Mouse (Mus musculus) intestine, postnatal 0 days (tissue): ENCODE measurements around the gene Ccdc60. TPM values are rescaled to one million over a fixed set of nuclear protein-coding genes. Genes with fewer than 3 reads are reported as not detected.

Source experiments
- ATAC-seq: fragments of 200-750 bp; cut with Nextera tagmentation; 2 replicates; pipeline ENCODE4 v1.8.0; 2017; ENCODE audit warnings: mild to moderate bottlenecking, moderate TSS enrichment, moderate library complexity
- H3K27ac ChIP-seq: fragments of 300-500 bp; sonication (generic); 2 replicates; pipeline ENCODE4 v1.5.1; 2014; ENCODE audit warnings: mild to moderate bottlenecking, low read depth, low read length, moderate library complexity
- H3K27me3 ChIP-seq: fragments of 300-500 bp; sonication (generic); replicated peaks from 2 replicates; pipeline ENCODE4 v1.6.1; 2014; ENCODE audit warnings: low read length, mixed read lengths; ENCODE audit not compliant: control insufficient read depth, insufficient read depth
- H3K36me3 ChIP-seq: fragments of 300-500 bp; sonication (generic); 2 replicates; pipeline ENCODE4 v1.6.1; 2014; ENCODE audit warnings: mild to moderate bottlenecking, moderate library complexity; ENCODE audit not compliant: control insufficient read depth, insufficient read depth
- H3K4me1 ChIP-seq: fragments of 300-500 bp; sonication (generic); replicated peaks from 2 replicates; pipeline ENCODE4 v1.6.1; 2014; ENCODE audit warnings: antibody characterized with exemption, low read length, mixed read lengths; ENCODE audit not compliant: control insufficient read depth, insufficient read depth
- H3K4me2 ChIP-seq: fragments of 300-500 bp; sonication (generic); replicated peaks from 2 replicates; pipeline ENCODE4 v1.6.1; 2014; ENCODE audit warnings: low read depth, mild to moderate bottlenecking, moderate library complexity
- H3K4me3 ChIP-seq: fragments of 300-500 bp; sonication (generic); 2 replicates; pipeline ENCODE4 v1.5.1; 2014; ENCODE audit warnings: low read depth, low read length
- H3K9ac ChIP-seq: fragments of 300-500 bp; sonication (generic); 2 replicates; pipeline ENCODE4 v1.6.1; 2014; ENCODE audit warnings: mild to moderate bottlenecking, low read depth, low read length
- H3K9me3 ChIP-seq: fragments of 300-500 bp; sonication (generic); 2 replicates; pipeline ENCODE4 v1.6.1; 2016; ENCODE audit warnings: mixed run types; ENCODE audit not compliant: control insufficient read depth
- CTCF ChIP-seq: sonication (generic); IDR thresholded peaks from 2 replicates; pipeline ENCODE4 v1.5.1; 2016; ENCODE audit warnings: low read depth, mild to moderate bottlenecking, control low read depth, antibody characterized with exemption, moderate library complexity
- WGBS: fragments of 180-500 bp; shearing (Covaris S2); extraction: QIAGEN DNeasy Blood & Tissue Kit; methylation state at CpG from one replicate; pipeline ENCODE4 v1.1.7; 2014; 5-methylcytosine and 5-hydroxymethylcytosine counted together
- polyA plus RNA-seq: library from polyadenylated mRNA; unstranded; fragments of >200 nt; fragmentation: Nextera tagmentation; extraction: Ambion mirVana; gene quantifications from 2 replicates; pipeline ENCODE4 v1.2.1, GENCODE M21; 2015

The Ccdc60 gene
- polyA plus RNA-seq, 1 experiment from 2014 or later, result 0.77 TPM

DNA sequence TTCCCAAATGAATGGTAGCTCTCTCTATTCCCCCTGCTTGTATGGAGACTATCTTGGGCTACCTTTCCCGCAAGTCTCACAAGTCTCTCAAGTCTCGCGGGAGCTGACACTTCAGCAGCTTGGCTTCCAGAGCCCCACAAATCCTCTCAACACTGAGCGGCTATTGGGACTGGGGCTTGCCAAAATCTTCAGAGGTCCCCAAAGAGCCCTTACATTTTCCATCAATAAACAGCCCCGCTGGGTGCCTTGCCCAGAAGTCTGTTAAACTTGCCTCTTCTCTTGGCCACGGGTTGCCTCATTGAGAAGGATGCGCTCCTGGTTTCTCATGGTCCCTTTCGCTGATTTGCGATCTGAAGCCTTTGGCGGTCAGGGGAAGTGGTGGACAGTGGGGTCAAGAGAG lies 180.1 kb downstream of the Ccdc60 start:
- no peak for TF ChIP-seq CTCF
- H3K4me2 ChIP-seq, result no peak overlapping the region
- H3K27ac ChIP-seq, result no peak overlapping the region
- H3K4me3 ChIP-seq, result no peak overlapping the region
- no peak overlapping the region for H3K9ac ChIP-seq
- no peaks in the 10 kb centered on the region for H3K36me3 ChIP-seq
- WGBS, result 91% methylated on average over 10 of the region's 10 CpGs
- ATAC-seq, result no peak
- no peaks in the 10 kb centered on the region for H3K27me3 ChIP-seq
- H3K9me3 ChIP-seq, result no peaks in the 10 kb centered on the region
- H3K4me1 ChIP-seq, result no peaks in the 10 kb centered on the region

- TF ChIP-seq CTCF, result no peak
- no peak overlapping the region for H3K27ac ChIP-seq
- no peak overlapping the region for H3K4me3 ChIP-seq
- ATAC-seq, result no peak
- 84% methylated on average over 6 of the region's 6 CpGs for WGBS
- H3K4me1 ChIP-seq, result no peaks in the 10 kb centered on the region
- H3K9ac ChIP-seq, result no peak overlapping the region
- H3K4me2 ChIP-seq, result no peak overlapping the region
- H3K27me3 ChIP-seq, result no peaks in the 10 kb centered on the region; the same call in 1 of the 2 replicates
- no peaks in the 10 kb centered on the region for H3K36me3 ChIP-seq
- H3K9me3 ChIP-seq, result no peaks in the 10 kb centered on the region
These were observed 204.6 kb downstream of the Ccdc60 start for GRCm38 (mm10) chr5:116084231-116084630.

GRCm38 (mm10) chr5:116083081-116083480 lies 205.7 kb downstream of the Ccdc60 start, which contains the start of gene Tmem233:
TSS of gene Tmem233 (minus strand) at chr5:116083244.
- ATAC-seq, result no peak
- Histone ChIP-seq H3K36me3 (no peaks in the 10 kb centered on the region), H3K4me2 (no peak within 1 kb of the TSS), H3K9ac (no peak within 1 kb of the TSS), H3K27ac (no peak within 1 kb of the TSS), H3K27me3 (no peaks in the 10 kb centered on the region; the same call in 1 of the 2 replicates), H3K4me3 (no peak within 1 kb of the TSS), H3K4me1 (no peaks in the 10 kb centered on the region), H3K9me3 (no peaks in the 10 kb centered on the region)
- no peak for TF ChIP-seq CTCF
- 15% methylated on average over 17 of the region's 17 CpGs for WGBS

DNA sequence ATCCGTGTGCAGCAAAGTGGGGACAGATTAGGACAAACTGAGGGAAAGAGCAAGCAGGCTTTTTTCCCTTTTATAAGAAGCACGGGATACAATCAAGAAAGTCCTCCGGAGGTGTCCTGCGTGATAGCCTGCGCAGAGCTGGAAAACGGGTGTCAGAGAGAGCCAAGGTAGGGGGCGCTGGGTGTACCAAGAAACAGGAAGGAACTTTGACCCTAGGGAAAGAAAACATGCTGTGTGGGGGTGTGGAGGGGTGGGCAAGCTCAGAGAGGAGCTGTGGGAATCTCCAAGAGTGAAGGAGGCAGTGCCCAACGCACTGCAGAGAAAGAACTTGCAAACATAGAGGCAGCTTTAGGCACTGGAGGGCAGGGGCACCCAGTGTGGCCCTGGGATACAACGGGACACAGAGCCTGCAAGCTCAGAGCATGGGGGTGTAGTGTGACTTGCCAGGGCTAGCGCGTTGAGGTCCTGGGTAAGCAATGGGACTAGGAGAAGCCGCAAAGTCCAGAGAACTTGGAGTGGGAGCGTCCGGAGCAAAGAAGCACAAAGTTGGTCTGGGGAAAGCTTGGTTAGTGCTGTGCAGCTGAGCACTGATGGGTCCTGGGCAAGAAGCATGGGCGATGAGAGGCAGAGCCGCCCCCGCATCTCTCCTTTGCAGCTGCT lies 206.4 kb downstream of the Ccdc60 start:
- Histone ChIP-seq H3K27me3 (no peaks in the 10 kb centered on the region; the same call in 1 of the 2 replicates), H3K9me3 (no peaks in the 10 kb centered on the region), H3K9ac (no peak overlapping the region), H3K4me3 (no peak overlapping the region), H3K4me1 (no peaks in the 10 kb centered on the region), H3K27ac (no peak overlapping the region), H3K36me3 (no peaks in the 10 kb centered on the region), H3K4me2 (no peak overlapping the region)
- TF ChIP-seq CTCF, result no peak
- ATAC-seq, result no peak
- 39% methylated on average over 17 of the region's 17 CpGs for WGBS

DNA sequence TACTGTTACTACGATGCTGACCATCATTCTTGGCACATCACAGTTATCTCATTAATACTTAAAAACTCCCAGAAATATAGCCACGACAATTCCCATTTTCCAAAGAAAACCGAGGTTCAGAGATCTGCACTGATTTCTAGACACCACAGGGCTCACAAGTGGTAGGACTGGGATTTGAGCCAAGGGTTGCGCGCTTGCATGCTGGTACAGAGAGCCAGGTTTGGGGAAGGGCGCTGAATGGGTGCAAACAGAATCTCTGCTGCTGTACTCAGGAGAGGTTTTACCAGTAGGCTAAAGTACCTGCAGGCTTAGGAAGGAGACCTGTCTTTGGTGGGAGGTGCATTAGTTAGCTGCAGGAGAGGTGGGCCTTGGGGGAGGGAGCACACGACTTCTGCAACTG lies 207.2 kb downstream of the Ccdc60 start:
- WGBS, result 76% methylated on average over 7 of the region's 7 CpGs
- Histone ChIP-seq H3K9ac (no peak overlapping the region), H3K27me3 (no peaks in the 10 kb centered on the region; the same call in 1 of the 2 replicates), H3K4me1 (no peaks in the 10 kb centered on the region), H3K27ac (no peak overlapping the region), H3K36me3 (no peaks in the 10 kb centered on the region), H3K4me3 (no peak overlapping the region), H3K4me2 (no peak overlapping the region), H3K9me3 (no peaks in the 10 kb centered on the region)
- no peak for ATAC-seq
- TF ChIP-seq CTCF, result no peak

DNA sequence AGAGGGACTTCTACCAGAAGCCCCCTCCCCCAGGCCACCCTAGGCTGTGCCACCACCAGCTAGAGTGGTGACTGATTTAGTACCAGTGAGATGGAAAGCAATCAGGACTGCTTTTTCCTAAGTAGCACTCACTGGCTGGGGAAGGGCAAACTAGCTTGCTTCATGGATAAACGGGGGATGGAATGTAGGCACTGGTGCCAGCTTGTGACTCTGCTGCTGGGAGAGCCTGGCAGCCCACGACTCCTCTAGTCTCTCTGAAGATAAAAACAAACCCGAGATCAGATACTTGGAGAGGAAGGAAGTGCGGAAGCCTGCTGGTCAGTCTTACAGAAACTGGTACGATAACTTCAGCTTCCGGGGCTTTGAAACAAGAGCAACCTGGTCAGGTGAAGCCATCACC lies 208.0 kb downstream of the Ccdc60 start:
- Histone ChIP-seq H3K9me3 (no peaks in the 10 kb centered on the region), H3K4me1 (no peaks in the 10 kb centered on the region), H3K27ac (no peak overlapping the region), H3K4me2 (no peak overlapping the region), H3K4me3 (no peak overlapping the region), H3K9ac (no peak overlapping the region), H3K36me3 (no peaks in the 10 kb centered on the region), H3K27me3 (no peaks in the 10 kb centered on the region; the same call in 1 of the 2 replicates)
- no peak for ATAC-seq
- whole genome bisulfite sequencing, result 60% methylated on average over 6 of the region's 6 CpGs
- no peak for TF ChIP-seq CTCF

Other genes with a start within 250 kb of the Ccdc60 start
- not detected in 2 replicates for gene Tmem233, start 205.7 kb downstream of the Ccdc60 start, polyA plus RNA-seq
- gene Hspb8, start 133.9 kb upstream of the Ccdc60 start, polyA plus RNA-seq, result 9.0 and 10.5 TPM in 2 replicates